Mouse (Mus musculus): ENCODE data around the gene Nup93. TPM values are rescaled to one million over a fixed set of nuclear protein-coding genes. Genes with fewer than 3 reads are reported as not detected.

Nup93 gene
- total RNA-seq, 2 experiments from 2014 or later: 10.0 to 13.2 TPM

GRCm38 (mm10) chr8:94249836-94250435, 35.6 kb downstream of the Nup93 start:
- no peak for DNase-seq
- intact Hi-C loops (cut with DNase I; ENCODE audit: low total_unique reads): no loop called here

- intact Hi-C loops (cut with DNase I; ENCODE audit: low total_unique reads): no loop called here
- no peak for DNase-seq
Observed at GRCm38 (mm10) chr8:94258881-94259280, 44.5 kb downstream of the Nup93 start.

- DNase-seq: no peak
- intact Hi-C loops (cut with DNase I; ENCODE audit: low total_unique reads): loop anchor here (10.0 kb wide), 1 partner anchor 48 kb away; the partner anchor contains the start of gene Nup93
Observed at GRCm38 (mm10) chr8:94262626-94263297, 48.4 kb downstream of the Nup93 start.

GRCm38 (mm10) chr8:94266344-94267191, 52.2 kb downstream of the Nup93 start:
- DNase-seq: no peak
- intact Hi-C loops (cut with DNase I; ENCODE audit: low total_unique reads): loop anchor here (10.0 kb wide), 1 partner anchor 52 kb away; the partner anchor contains the start of gene Nup93

GRCm38 (mm10) chr8:94268359-94268890, 54.1 kb downstream of the Nup93 start:
- no peak for DNase-seq
- intact Hi-C loops (cut with DNase I; ENCODE audit: low total_unique reads): loop anchor here (10.0 kb wide), 1 partner anchor 54 kb away; the partner anchor contains the start of gene Nup93

GRCm38 (mm10) chr8:94270309-94270708, 55.9 kb downstream of the Nup93 start:
- intact Hi-C loops (cut with DNase I; ENCODE audit: low total_unique reads): no loop called here
- no peak for DNase-seq

GRCm38 (mm10) chr8:94271102-94271501, 56.7 kb downstream of the Nup93 start:
- no peak for DNase-seq
- intact Hi-C loops (cut with DNase I; ENCODE audit: low total_unique reads): no loop called here

GRCm38 (mm10) chr8:94272612-94273011, 58.2 kb downstream of the Nup93 start:
- intact Hi-C loops (cut with DNase I; ENCODE audit: low total_unique reads): no loop called here

GRCm38 (mm10) chr8:94273289-94273850, 59.0 kb downstream of the Nup93 start:
- intact Hi-C loops (cut with DNase I; ENCODE audit: low total_unique reads): no loop called here
- DNase-seq: no peak

More at GRCm38 (mm10) chr8:94272612-94273011, 58.2 kb downstream of the Nup93 start:
- DNase-seq: no peak

GRCm38 (mm10) chr8:94274030-94274429, 59.7 kb downstream of the Nup93 start:
- intact Hi-C loops (cut with DNase I; ENCODE audit: low total_unique reads): no loop called here
- no peak for DNase-seq

GRCm38 (mm10) chr8:94278295-94278694, 63.9 kb downstream of the Nup93 start:
- intact Hi-C loops (cut with DNase I; ENCODE audit: low total_unique reads): no loop called here
- no peak for DNase-seq

- no peak for DNase-seq
- intact Hi-C loops (cut with DNase I; ENCODE audit: low total_unique reads): no loop called here
Observed at GRCm38 (mm10) chr8:94280001-94280613, 65.7 kb downstream of the Nup93 start.

GRCm38 (mm10) chr8:94282453-94282985, 68.2 kb downstream of the Nup93 start:
- intact Hi-C loops (cut with DNase I; ENCODE audit: low total_unique reads): no loop called here
- no peak for DNase-seq

- intact Hi-C loops (cut with DNase I; ENCODE audit: low total_unique reads): no loop called here
Observed at GRCm38 (mm10) chr8:94284204-94284603, 69.8 kb downstream of the Nup93 start.

GRCm38 (mm10) chr8:94290606-94291005, 76.2 kb downstream of the Nup93 start:
- DNase-seq: peak; percentile 41
- intact Hi-C loops (cut with DNase I; ENCODE audit: low total_unique reads): no loop called here

More at GRCm38 (mm10) chr8:94284204-94284603, 69.8 kb downstream of the Nup93 start:
- no peak for DNase-seq

GRCm38 (mm10) chr8:94292072-94292471, 77.7 kb downstream of the Nup93 start:
- intact Hi-C loops (cut with DNase I; ENCODE audit: low total_unique reads): no loop called here
- DNase-seq: peak; percentile 40

- no peak for DNase-seq
- intact Hi-C loops (cut with DNase I; ENCODE audit: low total_unique reads): no loop called here
Observed at GRCm38 (mm10) chr8:94292626-94293025, 78.3 kb downstream of the Nup93 start.

- no peak for DNase-seq
- intact Hi-C loops (cut with DNase I; ENCODE audit: low total_unique reads): no loop called here
Observed at GRCm38 (mm10) chr8:94295687-94296086, 81.3 kb downstream of the Nup93 start.
